In the genomic region with DNA sequence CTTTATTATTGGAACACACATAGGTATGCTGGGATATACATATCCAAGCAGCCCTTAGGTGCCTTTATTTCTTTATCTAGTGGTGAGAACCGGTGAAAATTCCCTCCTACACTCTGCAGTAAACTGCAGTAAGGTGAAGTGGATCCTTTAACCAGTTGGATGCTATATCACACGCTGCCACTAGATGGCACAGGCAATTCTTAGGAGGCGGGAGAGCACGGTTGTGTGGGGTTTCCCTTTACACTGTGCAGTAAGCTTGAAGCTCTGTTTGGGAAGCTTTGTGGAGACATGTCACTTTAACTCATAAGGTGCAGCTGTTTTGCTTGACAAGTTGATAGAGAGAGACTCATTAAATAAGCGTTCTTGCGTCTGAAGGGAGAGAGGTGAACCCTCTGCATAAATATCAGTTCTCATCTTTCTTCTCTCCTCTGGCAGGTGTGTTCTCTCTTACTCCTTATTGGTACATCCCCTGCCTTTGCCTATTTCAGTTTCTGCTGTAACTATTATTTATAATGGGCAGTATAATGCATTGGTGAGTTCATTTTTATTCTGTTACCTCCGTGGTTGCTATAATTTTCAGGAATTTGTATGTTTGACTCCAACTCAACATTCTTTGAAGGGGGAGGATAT, we compare ENCODE assay signal across 7 mouse cellular contexts. TPM values are rescaled to one million over a fixed set of nuclear protein-coding genes. Genes with fewer than 3 reads are reported as not detected.
A peak's percentile ranks its signal among the peaks of the same experiment; 100 is the strongest.
DNase-seq lines count a peak whose midpoint lies in the region; ATAC-seq and TF ChIP-seq lines count a peak whose summit lies in the region.

No protein-coding gene starts in this region.

- H3K36me3 ChIP-seq in forebrain, embryonic 13.5 days (ENCODE audit: poor library complexity, severe bottlenecking): no peaks in the 10 kb centered on the region
- no peaks in the 10 kb centered on the region for H3K36me3 ChIP-seq in hindbrain, embryonic 16.5 days (ENCODE audit: control insufficient read depth, insufficient read depth, low read length)
- H3K36me3 ChIP-seq in megakaryocyte, embryonic 14.5 days (replicated peaks; ENCODE audit: low read length): no peaks in the 10 kb centered on the region

- peak; percentile 96 for ATAC-seq in forebrain, embryonic 13.5 days
- peak; percentile 97 for ATAC-seq in hindbrain, embryonic 16.5 days

- H3K9me3 ChIP-seq in forebrain, embryonic 13.5 days (replicated peaks): no peaks in the 10 kb centered on the region
- H3K9me3 ChIP-seq in hindbrain, embryonic 16.5 days (ENCODE audit: control insufficient read depth, low read length): no peaks in the 10 kb centered on the region
- H3K9me3 ChIP-seq in megakaryocyte, embryonic 14.5 days: no peaks in the 10 kb centered on the region

- intact Hi-C loops in left cerebral cortex, adult 2 months (cut with DNase I): no loop called here

- WGBS in forebrain, embryonic 13.5 days: 10% methylated on average over 7 of the region's 7 CpGs
- WGBS in hindbrain, embryonic 16.5 days: 10% methylated on average over 7 of the region's 7 CpGs

- no peak overlapping the region for H3K4me3 ChIP-seq in forebrain, embryonic 13.5 days
- no peak overlapping the region for H3K4me3 ChIP-seq in hindbrain, embryonic 16.5 days (ENCODE audit: low read length)
- no peak overlapping the region for H3K4me3 ChIP-seq in left cerebral cortex, adult 2 months
- peak overlapping the region; percentile 66 for H3K4me3 ChIP-seq in megakaryocyte, embryonic 14.5 days (replicated peaks)

- H3K4me1 ChIP-seq in forebrain, embryonic 13.5 days: peaks cover 3% of the 10 kb centered on the region; the same call in 1 of the 2 replicates
- no peaks in the 10 kb centered on the region for H3K4me1 ChIP-seq in hindbrain, embryonic 16.5 days (ENCODE audit: control insufficient read depth, insufficient read depth, low read depth, low read length)
- peaks cover 5% of the 10 kb centered on the region; the same call in 1 of the 2 replicates for H3K4me1 ChIP-seq in megakaryocyte, embryonic 14.5 days

- H3K4me2 ChIP-seq in forebrain, embryonic 13.5 days: no peak overlapping the region
- no peak overlapping the region for H3K4me2 ChIP-seq in hindbrain, embryonic 16.5 days (ENCODE audit: low read length)

- no peak overlapping the region for H3K27ac ChIP-seq in forebrain, embryonic 13.5 days
- H3K27ac ChIP-seq in hindbrain, embryonic 16.5 days (ENCODE audit: low read depth, low read length): no peak overlapping the region
- H3K27ac ChIP-seq in left cerebral cortex, adult 2 months: no peak overlapping the region

- peak; percentile 71 for DNase-seq in R1 (ENCODE audit: low read depth, low spot score)
- DNase-seq in c-Kit-positive CD71-positive TER-119-positive erythroid progenitor cells, embryonic 14.5 days (ENCODE audit: low spot score): peak; percentile 22
- DNase-seq in left cerebral cortex, adult 2 months (ENCODE audit: extremely low spot score in 1 of 2, low spot score in 2 of 2): peak; percentile 71 to 74
- DNase-seq in right cerebral cortex, postnatal 25 days: peak; percentile 74

- no peak overlapping the region for H3K9ac ChIP-seq in forebrain, embryonic 13.5 days
- no peak overlapping the region for H3K9ac ChIP-seq in hindbrain, embryonic 16.5 days (ENCODE audit: low read depth, low read length)

- peak; percentile 94 for TF ChIP-seq CTCF in left cerebral cortex, adult 2 months (IDR thresholded peaks at IDR 0.05)

- H3K27me3 ChIP-seq in forebrain, embryonic 13.5 days: no peaks in the 10 kb centered on the region
- no peaks in the 10 kb centered on the region for H3K27me3 ChIP-seq in hindbrain, embryonic 16.5 days (replicated peaks; ENCODE audit: control insufficient read depth, insufficient read depth, low read length)
- no peaks in the 10 kb centered on the region for H3K27me3 ChIP-seq in megakaryocyte, embryonic 14.5 days (replicated peaks)

RNA-seq across cellular contexts. Expression of a gene that starts 22.9 kb away (rescaled TPM):
- polyA plus RNA-seq in forebrain, embryonic 13.5 days (2015; fragmentation: Nextera tagmentation; extraction: Ambion mirVana): 125 and 137 TPM in 2 replicates
- 190 and 191 TPM in 2 replicates for polyA plus RNA-seq in hindbrain, embryonic 16.5 days (2015; fragmentation: Nextera tagmentation; extraction: Ambion mirVana)
- total RNA-seq in left cerebral cortex, adult 2 months (2021): 100 to 1,000 TPM; 187 to 219 TPM
- polyA plus RNA-seq in megakaryocyte, embryonic 14.5 days (2012; ENCODE audit: insufficient read depth, low replicate concordance): 4.0 and 10.9 TPM in 2 replicates

Comparison
In these comparisons a context has a peak if more than half of its experiments do, and no peak if none do; other contexts are left out.
1. DNase-seq: peak in every context shown above with its lines; median percentile 74 in right cerebral cortex, postnatal 25 days; 72 in left cerebral cortex, adult 2 months; 71 in R1; 22 in c-Kit-positive CD71-positive TER-119-positive erythroid progenitor cells, embryonic 14.5 days.
2. RNA of a gene that starts 22.9 kb away (polyA plus RNA-seq): 190 to 191 TPM in hindbrain, embryonic 16.5 days and 125 to 137 TPM in forebrain, embryonic 13.5 days; 4.0 to 10.9 TPM in megakaryocyte, embryonic 14.5 days; every median in the first group is over 10 times any median in the second.